Mouse (Mus musculus) embryonic facial prominence, embryonic 15.5 days (tissue): ENCODE results near the gene Sorcs1. TPM values are rescaled to one million over a fixed set of nuclear protein-coding genes. Genes with fewer than 3 reads are reported as not detected.
A peak's percentile ranks its signal among the peaks of the same experiment; 100 is the strongest.

ENCODE experiments used
- ATAC-seq: fragments of 200-750 bp; cut with Nextera tagmentation; 2 replicates; pipeline ENCODE4 v1.8.0; 2017; ENCODE audit warnings: low read depth, moderate TSS enrichment; ENCODE audit not compliant: insufficient number of reproducible peaks, low FRiP score, low TSS enrichment
- H3K27ac ChIP-seq: fragments of 300-500 bp; sonication (generic); replicated peaks from 2 replicates; pipeline ENCODE4 v1.5.1; 2015; ENCODE audit warnings: mild to moderate bottlenecking, inconsistent platforms
- H3K27me3 ChIP-seq: fragments of 300-500 bp; sonication (generic); 2 replicates; pipeline ENCODE4 v1.6.1; 2015; ENCODE audit warnings: inconsistent platforms
- H3K36me3 ChIP-seq: fragments of 300-500 bp; sonication (generic); 2 replicates; pipeline ENCODE4 v1.6.1; 2015; ENCODE audit warnings: mild to moderate bottlenecking, inconsistent platforms
- H3K4me1 ChIP-seq: fragments of 300-500 bp; sonication (generic); 2 replicates; pipeline ENCODE4 v1.6.1; 2015; ENCODE audit warnings: inconsistent platforms
- H3K4me2 ChIP-seq: fragments of 300-500 bp; sonication (generic); replicated peaks from 2 replicates; pipeline ENCODE4 v1.6.1; 2015; ENCODE audit warnings: mild to moderate bottlenecking, inconsistent platforms
- H3K4me3 ChIP-seq: fragments of 300-500 bp; sonication (generic); replicated peaks from 2 replicates; pipeline ENCODE4 v1.5.1; 2015; ENCODE audit warnings: mild to moderate bottlenecking, inconsistent platforms
- H3K9ac ChIP-seq: fragments of 300-500 bp; sonication (generic); 2 replicates; pipeline ENCODE4 v1.6.1; 2015; ENCODE audit warnings: inconsistent platforms
- H3K9me3 ChIP-seq: fragments of 300-500 bp; sonication (generic); replicated peaks from 2 replicates; pipeline ENCODE4 v1.6.1; 2016; ENCODE audit warnings: inconsistent platforms
- WGBS: fragments of 180-500 bp; shearing (Covaris S2); methylation state at CpG from one replicate; pipeline ENCODE4 v1.1.7; 2015; 5-methylcytosine and 5-hydroxymethylcytosine counted together
- polyA plus RNA-seq: library from polyadenylated mRNA; unstranded; fragments of >200 nt; fragmentation: Nextera tagmentation; extraction: Ambion mirVana; gene quantifications from 2 replicates; pipeline ENCODE4 v1.2.1, GENCODE M21; 2015

The Sorcs1 gene
- polyA plus RNA-seq, 1 experiment from 2014 or later = 2.7 TPM

DNA sequence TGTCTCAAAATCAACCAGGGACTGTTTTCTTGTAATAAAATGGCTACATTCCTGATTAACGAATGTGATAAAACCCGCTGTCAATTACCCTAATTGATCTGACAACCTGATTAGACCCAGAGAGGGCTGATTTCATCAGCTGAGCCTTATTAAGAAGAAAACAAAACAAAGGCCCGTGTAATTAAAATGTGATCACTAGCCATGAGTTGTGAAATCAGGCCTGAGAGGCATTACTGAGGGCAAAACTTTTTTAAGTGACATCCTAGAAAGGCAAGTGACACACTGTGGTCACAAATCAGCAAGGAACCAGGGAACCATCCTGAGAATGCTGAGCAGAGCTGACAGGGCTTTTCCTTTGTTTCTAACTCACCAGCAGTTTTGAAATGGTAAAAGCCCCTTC lies 267.9 kb downstream of the Sorcs1 start:
- H3K4me2 ChIP-seq = no peak overlapping the region
- ATAC-seq = no peak
- no peak overlapping the region for H3K27ac ChIP-seq
- H3K9me3 ChIP-seq = no peaks in the 10 kb centered on the region
- H3K27me3 ChIP-seq = no peaks in the 10 kb centered on the region
- H3K36me3 ChIP-seq = no peaks in the 10 kb centered on the region
- H3K4me3 ChIP-seq = no peak overlapping the region
- 54% methylated on average over 3 of the region's 3 CpGs for WGBS
- H3K4me1 ChIP-seq = no peaks in the 10 kb centered on the region
- H3K9ac ChIP-seq = no peak overlapping the region

DNA sequence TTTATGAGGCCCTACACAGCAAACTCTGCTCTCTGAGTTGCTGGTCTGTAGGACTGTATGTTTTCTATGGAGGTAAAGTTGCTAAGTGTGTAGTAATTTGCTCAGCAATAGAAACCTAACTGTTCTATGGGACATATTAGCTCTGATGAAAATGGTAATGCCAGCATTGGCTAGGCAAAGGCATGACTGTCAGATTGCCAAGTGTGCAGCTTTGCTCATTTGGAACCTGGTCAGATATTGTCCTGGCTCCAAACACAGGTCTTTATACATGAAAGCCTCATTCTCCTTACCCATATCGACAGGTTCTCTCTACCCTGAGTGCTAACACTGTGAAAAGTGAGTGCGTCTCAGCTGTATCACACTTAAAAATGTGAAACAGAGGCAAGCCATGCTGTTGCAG lies 280.1 kb downstream of the Sorcs1 start:
- no peak for ATAC-seq

DNA sequence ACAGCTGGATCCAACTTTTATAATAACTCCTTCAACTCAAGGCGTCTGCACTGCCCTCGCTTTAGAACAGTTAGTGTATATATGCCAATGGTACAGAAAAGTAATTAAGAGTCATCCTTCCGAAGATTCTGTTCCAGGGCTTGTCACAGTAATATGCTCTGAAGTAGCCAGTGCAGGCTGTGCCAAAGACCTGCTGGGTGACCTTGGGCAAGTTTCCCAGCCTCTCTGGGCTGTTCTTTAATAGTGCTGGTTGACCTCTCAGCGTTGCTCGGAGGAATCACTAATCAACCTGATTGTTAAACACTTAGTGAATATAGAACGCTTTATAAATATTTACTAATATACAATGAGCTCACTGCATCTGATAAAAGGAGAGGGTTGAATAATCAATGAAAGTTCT lies 282.7 kb downstream of the Sorcs1 start:
- no peaks in the 10 kb centered on the region for H3K9me3 ChIP-seq
- 92% methylated on average over 6 of the region's 6 CpGs for WGBS
- no peaks in the 10 kb centered on the region for H3K4me1 ChIP-seq
- no peak overlapping the region for H3K4me3 ChIP-seq
- H3K4me2 ChIP-seq = no peak overlapping the region
- H3K36me3 ChIP-seq = no peaks in the 10 kb centered on the region
- H3K9ac ChIP-seq = no peak overlapping the region
- no peak overlapping the region for H3K27ac ChIP-seq
- no peak for ATAC-seq
- H3K27me3 ChIP-seq = no peaks in the 10 kb centered on the region

More for the DNA sequence above, 280.1 kb downstream of the Sorcs1 start:
- no peak overlapping the region for H3K9ac ChIP-seq
- H3K4me2 ChIP-seq = no peak overlapping the region
- WGBS = 88% methylated on average over 2 of the region's 2 CpGs
- no peaks in the 10 kb centered on the region for H3K27me3 ChIP-seq
- no peaks in the 10 kb centered on the region for H3K4me1 ChIP-seq
- no peak overlapping the region for H3K4me3 ChIP-seq
- no peaks in the 10 kb centered on the region for H3K9me3 ChIP-seq
- no peak overlapping the region for H3K27ac ChIP-seq
- no peaks in the 10 kb centered on the region for H3K36me3 ChIP-seq

DNA sequence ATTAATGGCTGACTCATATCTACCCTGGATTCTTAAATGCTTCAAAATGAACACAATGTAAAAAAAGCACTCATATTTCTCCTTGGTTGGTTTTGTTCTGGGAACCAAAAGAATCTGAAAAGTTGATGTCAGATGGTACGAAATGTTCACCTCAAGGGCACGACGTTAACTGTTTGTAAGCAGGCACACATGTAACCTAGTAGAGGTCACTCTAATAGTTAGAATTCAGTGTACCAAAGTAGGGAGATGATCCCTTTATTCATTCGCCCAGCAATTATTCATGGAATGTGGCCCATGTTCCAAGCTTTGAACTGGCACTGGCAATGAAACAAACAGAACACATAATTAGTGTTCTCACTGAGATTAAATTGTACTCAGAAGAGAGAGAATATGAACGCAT lies 284.3 kb downstream of the Sorcs1 start:
- WGBS = 74% methylated on average over 5 of the region's 5 CpGs
- Histone ChIP-seq H3K4me1 (no peaks in the 10 kb centered on the region), H3K9ac (no peak overlapping the region), H3K27ac (no peak overlapping the region), H3K4me3 (no peak overlapping the region), H3K36me3 (no peaks in the 10 kb centered on the region), H3K9me3 (no peaks in the 10 kb centered on the region), H3K27me3 (no peaks in the 10 kb centered on the region), H3K4me2 (no peak overlapping the region)
- ATAC-seq = no peak

DNA sequence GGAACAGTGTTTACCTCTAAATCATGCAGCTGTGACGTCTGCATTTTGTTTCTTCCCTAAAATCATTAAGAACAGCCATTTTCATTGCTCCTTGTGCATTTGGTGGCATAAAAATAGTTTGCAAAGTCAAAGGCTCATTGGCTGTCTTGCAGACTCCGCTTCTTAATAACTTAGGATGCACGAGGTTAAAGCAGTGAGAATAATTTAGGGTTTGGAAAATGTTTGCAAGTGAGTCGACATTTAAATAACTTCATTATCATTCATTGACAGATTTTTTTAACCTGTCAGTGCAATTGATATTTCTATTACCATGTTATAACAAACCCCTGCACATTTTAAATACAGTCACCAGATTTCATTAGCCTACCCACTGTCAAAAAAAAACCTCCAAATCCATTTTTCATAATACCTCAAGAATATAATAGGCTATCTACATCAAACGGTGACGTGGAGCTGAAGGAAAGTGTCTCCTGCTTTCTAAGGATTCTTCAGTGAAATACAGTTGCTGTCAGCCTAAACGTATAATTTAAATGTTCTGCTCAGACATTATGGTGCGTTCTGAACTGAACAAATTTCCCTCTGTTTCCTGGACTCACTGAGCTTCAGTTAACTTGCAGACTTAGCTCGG lies 288.4 kb downstream of the Sorcs1 start:
- Histone ChIP-seq H3K4me3 (no peak overlapping the region), H3K27me3 (no peaks in the 10 kb centered on the region), H3K9ac (no peak overlapping the region), H3K36me3 (no peaks in the 10 kb centered on the region), H3K4me2 (no peak overlapping the region), H3K4me1 (no peaks in the 10 kb centered on the region), H3K9me3 (peaks cover 4% of the 10 kb centered on the region), H3K27ac (no peak overlapping the region)
- ATAC-seq = no peak
- 66% methylated on average over 9 of the region's 9 CpGs for WGBS

DNA sequence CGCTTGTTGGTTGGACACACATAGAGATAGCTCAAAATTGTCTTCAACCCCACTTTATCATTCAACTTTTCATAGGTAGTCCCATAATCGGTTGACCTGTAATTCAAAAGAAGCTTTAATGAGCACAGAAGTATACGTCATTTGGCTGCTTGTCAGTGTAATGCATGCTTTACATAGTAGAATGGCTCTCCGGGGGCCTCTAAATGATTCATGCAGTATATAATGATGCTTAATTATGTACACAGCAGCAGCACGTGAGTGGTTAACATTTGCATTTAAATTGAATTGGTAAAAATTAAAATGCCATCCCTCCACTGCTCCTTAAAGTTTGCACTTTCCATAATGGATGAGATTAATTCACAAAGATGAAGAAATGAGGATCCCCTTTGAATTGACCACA lies 299.5 kb downstream of the Sorcs1 start:
- no peak overlapping the region for H3K4me2 ChIP-seq
- H3K4me3 ChIP-seq = no peak overlapping the region
- no peaks in the 10 kb centered on the region for H3K9me3 ChIP-seq
- H3K4me1 ChIP-seq = no peaks in the 10 kb centered on the region
- H3K27ac ChIP-seq = no peak overlapping the region
- no peak overlapping the region for H3K9ac ChIP-seq
- no peak for ATAC-seq
- 79% methylated on average over 5 of the region's 5 CpGs for WGBS
- H3K27me3 ChIP-seq = no peaks in the 10 kb centered on the region
- no peaks in the 10 kb centered on the region for H3K36me3 ChIP-seq

DNA sequence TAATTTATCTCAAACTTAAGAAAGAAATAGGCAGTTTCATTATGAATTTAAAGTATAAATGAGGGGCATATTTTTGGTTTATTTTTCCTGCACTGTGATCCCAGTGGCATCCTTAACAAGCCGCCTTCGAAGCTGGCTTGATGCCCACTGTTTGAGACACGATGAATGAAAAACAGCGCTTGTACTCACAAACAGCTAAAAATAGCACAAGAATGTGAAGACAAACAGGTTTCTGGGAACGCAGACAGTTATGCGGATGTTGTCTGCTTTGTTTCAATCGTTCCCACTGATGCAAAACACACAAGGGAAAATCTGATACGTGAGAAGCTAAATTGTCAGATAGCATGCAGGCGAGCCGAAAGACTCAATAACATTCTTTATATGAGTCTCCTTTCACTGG lies 303.7 kb downstream of the Sorcs1 start:
- WGBS = 20% methylated on average over 10 of the region's 10 CpGs
- Histone ChIP-seq H3K9me3 (no peaks in the 10 kb centered on the region), H3K36me3 (no peaks in the 10 kb centered on the region), H3K4me1 (no peaks in the 10 kb centered on the region), H3K27me3 (no peaks in the 10 kb centered on the region), H3K9ac (no peak overlapping the region), H3K27ac (no peak overlapping the region), H3K4me2 (peak overlapping the region; percentile 13; the same call in 1 of the 2 replicates), H3K4me3 (no peak overlapping the region)
- no peak for ATAC-seq

DNA sequence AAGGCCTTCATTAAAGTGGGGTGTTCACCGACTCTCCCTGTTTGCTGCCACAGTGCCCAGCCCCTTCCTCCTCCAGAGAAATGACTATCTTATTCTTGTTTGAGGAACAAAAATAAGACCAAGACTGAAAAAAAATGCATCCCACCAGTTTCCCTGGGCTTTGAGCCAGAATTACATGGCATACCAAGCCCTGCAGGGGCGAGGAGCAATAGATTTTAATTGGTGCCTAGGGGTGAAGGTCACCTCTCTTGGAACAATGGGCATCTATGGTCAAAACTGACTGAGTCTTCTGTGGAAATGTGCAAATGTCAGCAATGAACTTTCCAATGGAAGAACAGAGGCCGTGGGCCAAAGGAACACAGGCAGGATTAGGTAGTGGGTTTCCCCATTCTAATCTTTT lies 312.0 kb downstream of the Sorcs1 start:
- H3K4me1 ChIP-seq = no peaks in the 10 kb centered on the region
- no peak overlapping the region for H3K4me3 ChIP-seq
- no peak overlapping the region for H3K4me2 ChIP-seq
- no peaks in the 10 kb centered on the region for H3K27me3 ChIP-seq
- no peak for ATAC-seq
- no peaks in the 10 kb centered on the region for H3K36me3 ChIP-seq
- WGBS = 53% methylated on average over 3 of the region's 3 CpGs
- no peaks in the 10 kb centered on the region for H3K9me3 ChIP-seq
- no peak overlapping the region for H3K27ac ChIP-seq
- H3K9ac ChIP-seq = no peak overlapping the region

DNA sequence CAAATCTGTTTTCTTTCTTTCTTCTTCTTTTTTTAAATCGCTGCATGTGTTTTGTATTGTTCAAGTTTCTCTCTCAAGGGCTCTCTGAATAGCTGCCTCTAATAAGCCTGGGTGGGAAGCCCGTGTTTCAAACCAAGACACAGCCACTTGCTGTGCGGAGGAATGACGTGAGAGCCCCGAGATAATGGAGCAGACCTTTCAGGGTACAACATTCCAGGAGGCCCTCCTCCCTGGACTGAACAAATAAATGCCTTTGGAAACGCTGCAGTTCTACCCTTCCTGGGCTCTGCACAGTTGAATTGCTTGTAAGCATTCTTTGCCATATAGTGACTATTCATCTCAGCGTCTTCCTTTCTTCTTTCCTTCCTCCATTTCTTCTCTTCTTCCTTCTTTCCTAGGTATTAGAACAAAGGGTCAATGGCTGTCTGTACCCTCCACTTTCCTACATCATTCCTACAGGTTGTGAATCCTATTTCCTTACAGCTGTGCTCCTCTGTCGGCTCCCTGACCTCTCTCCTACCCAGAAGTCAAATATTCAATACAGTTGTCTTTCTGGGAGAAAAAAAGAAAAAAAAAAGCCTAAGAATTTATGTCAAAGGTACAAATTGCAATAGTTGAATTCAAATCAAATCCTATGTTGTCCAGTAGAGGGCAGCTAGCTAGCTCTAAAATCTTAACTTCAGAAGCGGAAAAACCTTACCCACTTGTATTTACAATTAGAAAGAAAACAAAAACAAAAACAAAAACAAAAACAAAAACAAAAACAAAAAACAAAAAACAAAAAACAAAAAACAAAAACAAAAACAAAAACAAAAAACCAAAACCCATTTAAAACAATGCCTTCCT lies 315.6 kb downstream of the Sorcs1 start:
- Histone ChIP-seq H3K4me1 (no peaks in the 10 kb centered on the region), H3K4me2 (no peak overlapping the region), H3K36me3 (no peaks in the 10 kb centered on the region), H3K9ac (no peak overlapping the region), H3K27ac (no peak overlapping the region), H3K9me3 (no peaks in the 10 kb centered on the region), H3K27me3 (no peaks in the 10 kb centered on the region), H3K4me3 (no peak overlapping the region)
- WGBS = 38% methylated on average over 9 of the region's 9 CpGs
- no peak for ATAC-seq

DNA sequence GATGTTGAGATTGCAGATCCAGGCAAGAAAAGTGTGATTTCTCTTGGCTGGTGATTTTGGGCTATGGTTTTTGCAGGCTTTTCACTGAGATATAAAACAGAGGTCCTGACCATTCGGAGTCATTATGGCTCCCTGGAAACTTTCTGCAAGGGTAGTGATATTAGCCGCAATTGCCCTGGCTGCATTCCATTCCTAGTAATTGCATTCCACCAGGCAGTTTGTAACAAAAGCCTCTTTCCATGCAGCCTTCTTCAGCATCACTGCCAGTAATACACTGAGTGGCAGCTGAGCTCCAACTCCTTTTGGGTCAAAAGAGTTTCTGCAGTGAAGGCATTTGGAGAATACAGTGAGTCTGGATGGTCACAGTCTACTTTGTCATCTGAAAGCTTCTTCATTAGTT lies 319.9 kb downstream of the Sorcs1 start:
- no peak overlapping the region for H3K9ac ChIP-seq
- no peak overlapping the region for H3K27ac ChIP-seq
- no peaks in the 10 kb centered on the region for H3K9me3 ChIP-seq
- H3K27me3 ChIP-seq = no peaks in the 10 kb centered on the region
- H3K36me3 ChIP-seq = no peaks in the 10 kb centered on the region
- 22% methylated on average over 2 of the region's 2 CpGs for WGBS
- no peak for ATAC-seq
- no peaks in the 10 kb centered on the region for H3K4me1 ChIP-seq
- H3K4me3 ChIP-seq = no peak overlapping the region
- H3K4me2 ChIP-seq = no peak overlapping the region

DNA sequence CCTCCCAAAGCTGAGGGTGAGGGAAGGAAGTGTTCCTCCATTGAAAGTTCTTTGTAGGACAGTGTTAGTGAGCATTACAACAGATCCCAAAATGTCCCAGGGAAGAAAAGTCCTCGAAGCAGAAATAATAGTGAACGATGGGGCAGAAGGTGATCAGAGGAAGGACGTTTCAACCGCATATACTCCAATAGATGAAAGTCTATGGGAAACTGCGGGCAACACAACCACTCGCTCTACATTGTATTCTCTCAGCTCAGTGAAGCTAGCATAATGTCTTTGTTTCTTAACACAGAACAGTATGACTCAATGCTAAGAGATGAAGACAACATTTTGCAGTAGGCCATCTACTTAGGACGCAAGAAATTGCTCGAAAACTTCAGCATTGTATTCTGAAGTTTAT lies 339.2 kb downstream of the Sorcs1 start:
- Histone ChIP-seq H3K4me1 (no peaks in the 10 kb centered on the region), H3K4me3 (no peak overlapping the region), H3K9me3 (no peaks in the 10 kb centered on the region), H3K9ac (no peak overlapping the region), H3K27me3 (no peaks in the 10 kb centered on the region), H3K36me3 (no peaks in the 10 kb centered on the region), H3K27ac (no peak overlapping the region), H3K4me2 (no peak overlapping the region)
- no peak for ATAC-seq
- WGBS = 90% methylated on average over 8 of the region's 8 CpGs

DNA sequence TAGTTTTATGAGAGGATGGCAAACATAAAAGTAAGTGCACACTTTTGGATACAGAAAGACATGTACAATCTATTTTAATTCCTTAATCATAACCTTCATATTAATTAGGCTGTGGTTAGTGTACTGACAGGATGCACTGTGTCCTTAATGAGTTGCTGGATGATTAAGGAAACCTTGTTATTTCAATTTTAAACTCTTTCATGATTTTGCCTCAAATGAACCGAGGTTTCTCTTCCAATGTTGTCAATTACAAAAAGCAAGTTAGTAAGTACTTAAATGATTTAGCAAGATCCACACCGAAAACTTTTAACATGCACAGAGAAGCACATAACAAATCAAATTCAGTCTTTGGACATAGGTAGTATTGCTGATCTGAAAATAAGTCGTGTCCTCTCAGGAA lies 341.7 kb downstream of the Sorcs1 start:
- Histone ChIP-seq H3K4me1 (no peaks in the 10 kb centered on the region), H3K4me2 (no peak overlapping the region), H3K27ac (no peak overlapping the region), H3K9me3 (no peaks in the 10 kb centered on the region), H3K9ac (no peak overlapping the region), H3K4me3 (no peak overlapping the region), H3K27me3 (no peaks in the 10 kb centered on the region), H3K36me3 (no peaks in the 10 kb centered on the region)
- WGBS = 65% methylated on average over 3 of the region's 3 CpGs
- no peak for ATAC-seq
